Mouse (Mus musculus) liver, postnatal 0 days (tissue): ENCODE measurements at regions not wholly inside any gene's neighbourhood (a gene's known extent, or its start where the extent isn't known, plus 50 kb on each side); places are given as distances from the start of the nearest gene placed in this dataset.

Experiments used
- CTCF ChIP-seq: sonication (generic); IDR thresholded peaks from 2 replicates; pipeline ENCODE4 v1.5.1; 2016; ENCODE audit warnings: antibody characterized with exemption, low read depth
- EP300 ChIP-seq: IDR thresholded peaks from 2 replicates; pipeline ENCODE4 v1.6.1; 2016; ENCODE audit warnings: antibody characterized with exemption, low read depth, mild to moderate bottlenecking

DNA sequence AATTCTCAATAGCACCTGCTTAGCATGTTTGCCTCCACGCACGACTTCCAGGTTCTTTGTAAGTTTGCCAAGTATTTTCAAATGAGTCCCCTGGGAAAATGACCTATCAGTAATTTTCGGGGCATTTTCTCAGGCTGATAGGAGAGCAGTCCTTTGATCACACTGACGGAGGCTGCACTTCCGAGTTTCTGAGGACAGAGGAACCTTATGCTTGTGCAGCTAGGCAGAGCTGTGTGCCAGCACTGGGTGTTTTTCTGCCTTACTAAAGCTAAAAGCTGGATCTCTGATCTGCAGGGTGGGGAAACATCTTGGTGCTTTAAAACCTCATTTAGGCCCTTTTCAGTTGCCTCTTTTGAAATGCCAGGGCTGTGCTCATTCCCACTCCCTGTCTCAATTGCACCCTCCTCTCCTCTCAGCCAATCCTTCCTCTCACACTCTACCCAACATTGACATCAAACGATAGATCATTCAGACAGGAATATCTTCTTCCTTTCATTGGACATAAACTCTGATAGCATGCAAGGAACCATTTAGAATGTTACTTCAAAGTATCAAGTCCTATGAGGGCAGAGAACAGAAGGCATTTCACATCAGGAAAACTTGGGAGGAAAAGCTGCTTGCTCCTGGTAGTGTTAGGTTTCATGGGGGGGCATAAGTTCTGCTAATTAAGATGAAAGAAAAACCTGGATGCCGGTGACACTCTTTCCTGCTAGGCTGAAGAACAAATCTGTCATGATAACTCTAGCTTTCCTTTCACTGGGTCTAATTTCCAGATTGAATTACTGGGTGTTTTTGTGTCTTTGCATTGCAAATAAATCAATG lies 95.3 kb downstream of the Lurap1l start:
- TF ChIP-seq CTCF (no peak), EP300 (no peak)
